Mouse (Mus musculus) liver, embryonic 14.5 days (tissue): ENCODE measurements around the gene Tdrd7.

ENCODE experiments used
- CTCF ChIP-seq: IDR thresholded peaks from 2 replicates; pipeline ENCODE4 v1.5.1; 2016; ENCODE audit warnings: antibody characterized with exemption, low read depth, control low read depth
- EP300 ChIP-seq: IDR thresholded peaks from 2 replicates; pipeline ENCODE4 v1.6.1; 2016; ENCODE audit warnings: antibody characterized with exemption, low read depth

DNA sequence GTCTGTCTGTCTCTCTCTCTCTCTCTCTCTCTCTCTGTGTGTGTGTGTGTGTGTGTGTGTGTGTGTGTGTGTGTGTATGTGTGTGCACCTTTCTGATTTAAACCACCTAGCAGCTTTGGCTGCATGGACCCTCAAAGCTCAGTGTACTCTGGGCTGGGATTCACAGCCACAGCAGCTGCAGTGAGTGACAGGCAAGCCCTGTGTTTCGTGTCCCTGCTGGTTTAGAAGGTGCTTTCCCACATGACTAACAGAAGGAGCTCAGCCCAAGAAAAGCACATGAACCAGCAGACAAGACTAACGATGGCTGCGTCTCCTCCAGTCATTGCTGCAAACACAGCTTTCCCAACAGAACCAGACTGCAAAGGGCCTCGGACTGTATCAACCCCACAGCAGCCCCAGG is 82.8 kb downstream of the Tdrd7 start:
- TF ChIP-seq CTCF (no peak), EP300 (no peak)
